Mouse (Mus musculus): Measurements from ENCODE around the gene Tns1. TPM values are rescaled to one million over a fixed set of nuclear protein-coding genes. Genes with fewer than 3 reads are reported as not detected.
"Not testable (repeated sequence)": the region's sequence is repeated elsewhere in the genome, so short reads cannot be mapped to it uniquely, and the experiment has no call there.

Tns1 gene
- polyA plus RNA-seq, 1 experiment, result 15.1 TPM

DNA sequence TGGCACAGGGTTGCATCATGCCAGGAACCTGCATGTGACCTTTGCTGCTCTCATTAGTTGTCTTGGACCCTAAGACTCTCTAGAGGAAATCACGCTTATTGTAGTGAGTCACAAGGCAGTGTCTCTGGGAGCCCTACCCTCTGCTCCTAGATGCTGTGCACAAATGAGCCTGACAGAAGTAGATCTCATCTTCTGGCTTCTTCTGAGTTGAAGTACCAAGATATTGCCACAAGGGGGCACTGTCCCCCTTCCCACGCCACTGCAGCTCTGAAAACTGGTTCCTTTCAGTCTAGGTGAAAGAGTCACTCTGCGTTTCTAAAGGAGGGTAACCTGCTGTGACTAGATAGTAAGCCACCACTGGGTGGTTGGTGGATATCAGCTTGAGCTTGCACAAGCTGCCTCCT is 222.8 kb downstream of the Tns1 start:
- DNase-seq (ENCODE audit: low read depth), result peak; percentile 85
- TF ChIP-seq POLR2A (IDR thresholded peaks at IDR 0.05; ENCODE audit: borderline replicate concordance, extremely low read depth, insufficient read depth, insufficient read length, poor library complexity, severe bottlenecking) (no peak), CTCF (IDR thresholded peaks at IDR 0.05; ENCODE audit: borderline replicate concordance, extremely low read depth, insufficient read depth, insufficient read length) (peak; percentile 85)

GRCm38 (mm10) chr1:73895451-73895850 is 228.8 kb downstream of the Tns1 start:
- not testable (repeated sequence) for DNase-seq (ENCODE audit: low read depth)

DNA sequence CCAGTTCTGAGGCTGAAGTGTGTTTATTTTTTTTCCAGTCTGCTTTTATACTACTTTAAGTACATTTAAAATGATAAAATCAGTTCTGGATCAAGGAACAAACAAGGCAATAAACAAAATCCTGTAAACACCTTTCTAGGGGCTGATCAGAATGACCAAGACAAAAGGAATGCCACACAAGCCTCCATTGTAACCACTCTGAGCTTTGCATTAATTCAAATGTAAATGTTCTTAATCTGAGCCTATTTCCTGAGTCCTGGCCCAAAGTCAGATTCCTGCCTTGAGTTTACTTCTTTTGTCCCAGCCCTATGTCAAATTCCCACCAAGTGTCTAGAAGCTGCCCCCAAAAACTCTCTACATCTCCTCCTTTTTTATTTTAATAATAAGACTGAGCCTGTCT is 243.5 kb downstream of the Tns1 start:
- TF ChIP-seq POLR2A (IDR thresholded peaks at IDR 0.05; ENCODE audit: borderline replicate concordance, extremely low read depth, insufficient read depth, insufficient read length, poor library complexity, severe bottlenecking) (no peak), CTCF (IDR thresholded peaks at IDR 0.05; ENCODE audit: borderline replicate concordance, extremely low read depth, insufficient read depth, insufficient read length) (no peak)
- no peak for DNase-seq (ENCODE audit: low read depth)

GRCm38 (mm10) chr1:73875676-73876218 is 248.5 kb downstream of the Tns1 start:
- peak; percentile 20 for DNase-seq (ENCODE audit: low read depth)
- TF ChIP-seq POLR2A (IDR thresholded peaks at IDR 0.05; ENCODE audit: borderline replicate concordance, extremely low read depth, insufficient read depth, insufficient read length, poor library complexity, severe bottlenecking), result no peak
- TF ChIP-seq CTCF (IDR thresholded peaks at IDR 0.05; ENCODE audit: borderline replicate concordance, extremely low read depth, insufficient read depth, insufficient read length), result no peak

- TF ChIP-seq CTCF (IDR thresholded peaks at IDR 0.05; ENCODE audit: borderline replicate concordance, extremely low read depth, insufficient read depth, insufficient read length), result no peak
- no peak for TF ChIP-seq POLR2A (IDR thresholded peaks at IDR 0.05; ENCODE audit: borderline replicate concordance, extremely low read depth, insufficient read depth, insufficient read length, poor library complexity, severe bottlenecking)
- DNase-seq (ENCODE audit: low read depth), result peak; percentile 13
Measured at GRCm38 (mm10) chr1:73864314-73864713, 259.9 kb downstream of the Tns1 start.

GRCm38 (mm10) chr1:73863074-73863431 is 261.2 kb downstream of the Tns1 start:
- DNase-seq (ENCODE audit: low read depth), result no peak
- TF ChIP-seq CTCF (IDR thresholded peaks at IDR 0.05; ENCODE audit: borderline replicate concordance, extremely low read depth, insufficient read depth, insufficient read length) (no peak), POLR2A (IDR thresholded peaks at IDR 0.05; ENCODE audit: borderline replicate concordance, extremely low read depth, insufficient read depth, insufficient read length, poor library complexity, severe bottlenecking) (no peak)

DNA sequence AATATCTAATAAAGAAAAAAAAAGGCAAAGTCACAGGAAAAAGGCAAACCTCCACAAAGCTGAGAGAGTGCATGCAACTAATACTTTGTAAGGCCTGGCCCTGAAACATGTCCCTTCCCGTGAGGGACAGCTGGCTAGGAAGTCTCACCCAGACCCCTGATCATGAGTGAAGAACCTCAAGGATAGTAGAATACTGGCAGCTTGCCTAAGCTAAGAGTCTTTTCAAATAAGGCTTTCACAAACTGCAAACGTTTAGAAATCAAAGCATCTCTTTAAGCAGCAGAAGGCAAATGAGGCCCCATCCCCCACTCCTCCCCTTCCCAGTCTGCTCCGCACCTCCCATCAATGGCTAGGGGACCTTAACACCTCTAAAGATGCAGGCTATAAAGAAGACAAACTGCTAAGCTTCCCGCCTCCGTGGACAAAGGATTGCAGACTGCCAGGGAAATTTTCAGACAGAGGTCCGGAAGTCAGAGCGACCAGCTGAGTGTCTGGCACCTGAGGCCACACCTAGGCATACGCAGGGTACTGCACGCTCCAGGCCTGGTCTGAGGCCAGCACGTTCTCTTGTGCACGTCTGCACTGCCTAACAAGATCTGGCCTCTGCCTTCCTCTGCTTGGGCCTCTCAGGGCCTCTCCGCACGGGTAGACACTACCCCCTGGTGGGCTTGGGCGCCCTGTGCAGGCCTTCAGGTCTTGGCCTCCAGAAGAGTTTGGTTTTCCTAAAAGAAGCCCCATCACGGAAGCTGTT is 261.8 kb downstream of the Tns1 start:
- peak; percentile 78 for TF ChIP-seq CTCF (IDR thresholded peaks at IDR 0.05; ENCODE audit: borderline replicate concordance, extremely low read depth, insufficient read depth, insufficient read length)
- TF ChIP-seq POLR2A (IDR thresholded peaks at IDR 0.05; ENCODE audit: borderline replicate concordance, extremely low read depth, insufficient read depth, insufficient read length, poor library complexity, severe bottlenecking), result no peak
- peak; percentile 86 for DNase-seq (ENCODE audit: low read depth)

DNA sequence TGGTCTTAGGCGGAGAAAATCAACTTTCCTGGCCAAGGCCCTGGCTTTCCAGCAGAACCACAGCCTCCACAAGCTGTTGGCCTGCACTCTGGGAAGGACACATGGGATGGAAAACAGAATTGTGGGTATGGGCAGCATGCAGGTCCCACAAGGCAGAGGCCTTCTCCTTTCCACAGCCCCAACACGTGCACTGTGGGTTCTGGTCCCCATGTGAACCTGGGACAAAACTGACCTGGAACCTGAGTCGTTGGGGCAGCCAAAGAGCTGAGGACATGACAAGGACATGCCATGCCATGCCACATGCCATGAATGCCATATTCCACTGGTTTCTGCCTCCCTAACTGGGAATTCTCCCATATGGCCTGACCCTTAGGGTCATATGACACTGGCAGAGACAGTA is 263.8 kb downstream of the Tns1 start:
- TF ChIP-seq CTCF (IDR thresholded peaks at IDR 0.05; ENCODE audit: borderline replicate concordance, extremely low read depth, insufficient read depth, insufficient read length), result no peak
- no peak for TF ChIP-seq POLR2A (IDR thresholded peaks at IDR 0.05; ENCODE audit: borderline replicate concordance, extremely low read depth, insufficient read depth, insufficient read length, poor library complexity, severe bottlenecking)
- DNase-seq (ENCODE audit: low read depth), result no peak

Other genes with a start within 250 kb of the Tns1 start
- gene Rufy4, start 1.1 kb upstream of the Tns1 start, polyA plus RNA-seq (2012; rRNA removed), result 0.52 and 0.86 TPM in 2 replicates
- gene Cxcr2, start 29.5 kb upstream of the Tns1 start, polyA plus RNA-seq (2012; rRNA removed), result 0.06 and 0.08 TPM in 2 replicates
- gene Cxcr1, start 70.2 kb upstream of the Tns1 start, polyA plus RNA-seq (2012; rRNA removed), result not detected in 2 replicates
- 213 and 224 TPM in 2 replicates for gene Arpc2, start 111.6 kb upstream of the Tns1 start, polyA plus RNA-seq (2012; rRNA removed)
- gene Gpbar1, start 154.1 kb upstream of the Tns1 start, polyA plus RNA-seq (2012; rRNA removed), result 0.10 and 0.15 TPM in 2 replicates
- 161 and 167 TPM in 2 replicates for gene Aamp, start 160.3 kb upstream of the Tns1 start, polyA plus RNA-seq (2012; rRNA removed)
- gene Pnkd, start 160.5 kb upstream of the Tns1 start, polyA plus RNA-seq (2012; rRNA removed), result 58.5 and 63.2 TPM in 2 replicates
- 6.6 and 7.3 TPM in 2 replicates for gene Tmbim1, start 181.2 kb upstream of the Tns1 start, polyA plus RNA-seq (2012; rRNA removed)
- gene Catip, start 237.7 kb upstream of the Tns1 start, polyA plus RNA-seq (2012; rRNA removed), result 1.0 and 3.1 TPM in 2 replicates